8 mouse cellular contexts compared by ENCODE assay signal in the genomic region with DNA sequence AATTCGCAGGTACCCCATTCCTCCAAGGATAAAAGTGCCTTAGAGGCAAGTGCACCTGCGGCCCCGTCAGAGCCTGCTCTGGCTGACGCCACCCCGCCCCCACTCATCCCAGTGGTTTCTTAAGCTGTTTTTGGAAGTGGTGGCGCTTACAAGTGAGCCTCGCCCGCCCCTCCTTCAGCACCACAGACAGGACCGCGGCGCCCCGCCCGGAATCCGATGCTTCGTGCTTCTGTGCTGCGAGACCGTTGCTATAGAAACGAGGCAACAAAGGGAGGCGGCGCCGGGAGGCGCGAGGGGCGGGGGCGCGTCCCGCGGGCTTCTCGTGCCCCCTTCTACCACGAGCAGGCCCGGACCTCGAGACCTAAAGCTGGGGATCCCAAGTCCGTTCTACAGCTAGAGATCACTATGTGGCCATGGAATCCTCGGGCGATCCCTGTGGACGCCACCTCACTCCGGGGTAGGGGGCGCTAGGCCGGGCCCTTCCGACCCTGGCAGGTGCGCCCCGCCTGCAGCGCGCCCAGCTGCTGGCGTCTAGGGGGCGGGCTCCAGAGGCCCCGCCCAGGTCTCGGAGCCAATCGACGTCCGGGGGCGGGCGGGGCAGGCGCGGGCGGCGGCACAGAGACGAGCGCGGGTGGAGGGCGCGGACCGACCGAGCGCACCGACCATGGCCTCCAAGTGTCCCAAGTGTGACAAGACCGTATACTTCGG. TPM values are rescaled to one million over a fixed set of nuclear protein-coding genes. Genes with fewer than 3 reads are reported as not detected.
DNase-seq lines count a peak whose midpoint lies in the region; ATAC-seq and TF ChIP-seq lines count a peak whose summit lies in the region.

A gene (plus strand): TSS at position 329 of the 708 bp plus-strand sequence.

- peak; percentile 64 for TF ChIP-seq EP300 in lung, postnatal 0 days (IDR thresholded peaks at IDR 0.05)

- peaks cover 45% of the 10 kb centered on the region for H3K4me1 ChIP-seq in hindbrain, embryonic 12.5 days
- peaks cover 29% of the 10 kb centered on the region for H3K4me1 ChIP-seq in lung, postnatal 0 days (ENCODE audit: insufficient read depth, low read depth, low read length)

- under 1% methylated on average over 68 of the region's 68 CpGs for WGBS in hindbrain, embryonic 12.5 days
- WGBS in lung, postnatal 0 days = 2% methylated on average over 66 of the region's 68 CpGs

- DNase-seq in Muller cell, postnatal 12 days (ENCODE audit: inconsistent ontology term) = peak; percentile 98
- DNase-seq in cerebellum, postnatal 10 days = peak; percentile 81 to 85
- peak; percentile 92 to 93 for DNase-seq in frontal cortex, postnatal 14 days (ENCODE audit: low spot score in 2 of 2)
- DNase-seq in layer of hippocampus, postnatal 10 days (ENCODE audit: low spot score in 2 of 2) = peak; percentile 88 to 91
- DNase-seq in lung, postnatal 0 days (ENCODE audit: low spot score) = peak; percentile 99
- peak; percentile 64 for DNase-seq in retina, postnatal 7 days (ENCODE audit: low read depth, low spot score)
- DNase-seq in urinary bladder, adult 18-20 months (ENCODE audit: low spot score in 2 of 2) = peak; percentile 86 to 89

- peak within 1 kb of the TSS; percentile 72 for H3K4me2 ChIP-seq in hindbrain, embryonic 12.5 days (replicated peaks)
- H3K4me2 ChIP-seq in lung, postnatal 0 days (replicated peaks; ENCODE audit: low read depth, low read length) = peak within 1 kb of the TSS; percentile 69

- peak; percentile 54 for TF ChIP-seq CTCF in lung, postnatal 0 days (IDR thresholded peaks at IDR 0.05)

- H3K27ac ChIP-seq in hindbrain, embryonic 12.5 days = peak within 1 kb of the TSS; percentile 87
- peak within 1 kb of the TSS; percentile 97 for H3K27ac ChIP-seq in lung, postnatal 0 days (ENCODE audit: low read length)

- peaks cover 47% of the 10 kb centered on the region for H3K36me3 ChIP-seq in hindbrain, embryonic 12.5 days
- H3K36me3 ChIP-seq in lung, postnatal 0 days (ENCODE audit: insufficient read depth, low read length) = peaks cover 19% of the 10 kb centered on the region

- ATAC-seq in hindbrain, embryonic 12.5 days (ENCODE audit: low FRiP score) = peak; percentile 91
- peak; percentile 82 for ATAC-seq in lung, postnatal 0 days

- 0 out of 2 replicates have a peak, but pooled peaks cover 8% of the 10 kb centered on the region for H3K27me3 ChIP-seq in hindbrain, embryonic 12.5 days
- no peaks in the 10 kb centered on the region for H3K27me3 ChIP-seq in lung, postnatal 0 days (replicated peaks; ENCODE audit: insufficient read depth, low read length)

- H3K9ac ChIP-seq in hindbrain, embryonic 12.5 days = peak within 1 kb of the TSS; percentile 66
- peak within 1 kb of the TSS; percentile 77 for H3K9ac ChIP-seq in lung, postnatal 0 days (replicated peaks; ENCODE audit: low read depth)

- peak within 1 kb of the TSS; percentile 64 for H3K4me3 ChIP-seq in hindbrain, embryonic 12.5 days
- peak within 1 kb of the TSS; percentile 72 for H3K4me3 ChIP-seq in lung, postnatal 0 days (ENCODE audit: low read depth, low read length)

- no peaks in the 10 kb centered on the region for H3K9me3 ChIP-seq in hindbrain, embryonic 12.5 days (replicated peaks)
- no peaks in the 10 kb centered on the region for H3K9me3 ChIP-seq in lung, postnatal 0 days (ENCODE audit: low read length)

RNA-seq across cellular contexts. Expression of the gene that starts here (rescaled TPM):
- 217 and 245 TPM in 2 replicates for polyA plus RNA-seq in hindbrain, embryonic 12.5 days (2016; fragmentation: Nextera tagmentation; extraction: Ambion mirVana)
- total RNA-seq in layer of hippocampus, postnatal 10 days (2021) = 100 to 1,000 TPM; 179 to 183 TPM
- polyA plus RNA-seq in lung, postnatal 0 days (2015; fragmentation: Nextera tagmentation; extraction: Ambion mirVana) = 1,357 and 1,498 TPM in 2 replicates

Comparison
In these comparisons a context has a peak if more than half of its experiments do, and no peak if none do; other contexts are left out.
1. Peak in every context shown above with its lines: DNase-seq, ATAC-seq, H3K4me3 ChIP-seq and H3K27ac ChIP-seq.